Mouse (Mus musculus) MEL (cell line): ENCODE data around the gene Pdik1l. TPM values are rescaled to one million over a fixed set of nuclear protein-coding genes. Genes with fewer than 3 reads are reported as not detected.
A peak's percentile ranks its signal among the peaks of the same experiment; 100 is the strongest.

Experiments
- DNase-seq: peaks from one replicate; pipeline ENCODE4 v3.0.0; 2011; ENCODE audit warnings: low read depth, low spot score
- H3K27ac ChIP-seq: 2 replicates; pipeline ENCODE4 v1.5.1; 2012; ENCODE audit warnings: low read depth, mild to moderate bottlenecking, control low read depth, low read length, moderate library complexity; ENCODE audit not compliant: control insufficient read depth
- H3K27me3 ChIP-seq, 2 experiments: fragments of 150-350 bp in 1 of 2; sonication (generic) in 1 of 2; 2 replicates each; pipeline ENCODE4 v1.6.1; 2012; ENCODE audit warnings: low read length in 2 of 2, mild to moderate bottlenecking in 2 of 2, improper control_type of control experiment in 1 of 2, moderate library complexity in 1 of 2; ENCODE audit not compliant: insufficient read depth in 2 of 2, control insufficient read depth in 1 of 2
- H3K36me3 ChIP-seq, 2 experiments: 2 replicates each; pipeline ENCODE4 v1.6.1; 2012 to 2014; ENCODE audit warnings: low read length in 2 of 2, improper control_type of control experiment in 1 of 2, inconsistent platforms in 1 of 2, mild to moderate bottlenecking in 1 of 2; ENCODE audit not compliant: insufficient read depth in 2 of 2, control insufficient read depth in 1 of 2
- H3K4me1 ChIP-seq, 2 experiments: fragments of 150-350 bp in 1 of 2; sonication (generic) in 1 of 2; 2 replicates each; pipeline ENCODE4 v1.6.1; 2012; ENCODE audit warnings: low read length in 2 of 2, improper control_type of control experiment in 1 of 2, mild to moderate bottlenecking in 1 of 2; ENCODE audit not compliant: insufficient read depth in 2 of 2, control insufficient read depth in 1 of 2
- H3K4me3 ChIP-seq, 2 experiments: fragments of 150-350 bp in 1 of 2; sonication (generic) in 1 of 2; 2 replicates each; pipeline ENCODE4 v1.5.1; 2012; ENCODE audit warnings: low read depth in 2 of 2, low read length in 2 of 2, mild to moderate bottlenecking in 2 of 2, moderate library complexity in 2 of 2, control low read depth in 1 of 2, improper control_type of control experiment in 1 of 2; ENCODE audit not compliant: control insufficient read depth in 1 of 2, insufficient read depth in 1 of 2
- H3K79me2 ChIP-seq: 2 replicates; pipeline ENCODE4 v1.6.1; 2012; ENCODE audit warnings: mild to moderate bottlenecking, low read length, moderate library complexity; ENCODE audit not compliant: control insufficient read depth, poor library complexity, insufficient read depth
- H3K9ac ChIP-seq: 2 replicates; pipeline ENCODE4 v1.6.1; 2012; ENCODE audit warnings: low read depth, mild to moderate bottlenecking, control low read depth, low read length, moderate library complexity; ENCODE audit not compliant: control insufficient read depth, poor library complexity, severe bottlenecking
- H3K9me3 ChIP-seq: fragments of 150-350 bp; sonication (generic); replicated peaks from 2 replicates; pipeline ENCODE4 v1.6.1; 2012; ENCODE audit warnings: mild to moderate bottlenecking, low read length, improper control_type of control experiment, moderate library complexity; ENCODE audit not compliant: insufficient read depth
- BHLHE40 ChIP-seq: IDR thresholded peaks from 2 replicates; pipeline ENCODE4 v1.6.1; 2012; ENCODE audit warnings: low read depth, mild to moderate bottlenecking, inconsistent platforms, low read length, improper control_type of control experiment, borderline replicate concordance
- CHD2 ChIP-seq: IDR thresholded peaks from 2 replicates; pipeline ENCODE4 v1.6.1; 2011; ENCODE audit warnings: low read length, improper control_type of control experiment
- CTCF ChIP-seq, 3 experiments: IDR thresholded peaks in 2 of 3; conservative IDR thresholded peaks in 1 of 3; 2 replicates each; pipeline ENCODE4 v1.5.1; 2011 to 2012; ENCODE audit warnings: low read length in 3 of 3, low read depth in 2 of 3, mild to moderate bottlenecking in 2 of 3, improper control_type of control experiment in 1 of 3, inconsistent platforms in 1 of 3, mixed read lengths in 1 of 3, moderate library complexity in 1 of 3; ENCODE audit not compliant: control insufficient read depth in 1 of 3, insufficient read depth in 1 of 3, poor library complexity in 1 of 3, severe bottlenecking in 1 of 3
- EP300 ChIP-seq, 2 experiments: IDR thresholded peaks; 2 replicates each; pipeline ENCODE4 v1.6.1; 2011; ENCODE audit warnings: improper control_type of control experiment in 2 of 2, low read length in 2 of 2, low read depth in 1 of 2, mild to moderate bottlenecking in 1 of 2
- GATA1 ChIP-seq: IDR thresholded peaks from 2 replicates; pipeline ENCODE4 v1.6.1; 2011; ENCODE audit warnings: low read depth, low read length, improper control_type of control experiment
- HCFC1 ChIP-seq: IDR thresholded peaks from 2 replicates; pipeline ENCODE4 v1.6.1; 2012; ENCODE audit warnings: low read depth, mild to moderate bottlenecking, inconsistent platforms, low read length, improper control_type of control experiment, moderate library complexity
- MAZ ChIP-seq: IDR thresholded peaks from 2 replicates; pipeline ENCODE4 v1.6.1; 2012; ENCODE audit warnings: low read depth, mild to moderate bottlenecking, inconsistent platforms, low read length, improper control_type of control experiment
- MXI1 ChIP-seq: IDR thresholded peaks from 2 replicates; pipeline ENCODE4 v1.6.1; 2011; ENCODE audit warnings: mild to moderate bottlenecking, low read depth, low read length, improper control_type of control experiment
- MYB ChIP-seq: IDR thresholded peaks from 2 replicates; pipeline ENCODE4 v1.6.1; 2011; ENCODE audit warnings: mild to moderate bottlenecking, low read depth, low read length, improper control_type of control experiment
- NRF1 ChIP-seq: IDR thresholded peaks from 2 replicates; pipeline ENCODE4 v1.6.1; 2014; ENCODE audit warnings: low read depth, mild to moderate bottlenecking, inconsistent platforms, low read length, improper control_type of control experiment, moderate library complexity; ENCODE audit not compliant: poor library complexity, insufficient read depth, severe bottlenecking
- RAD21 ChIP-seq: IDR thresholded peaks from 2 replicates; pipeline ENCODE4 v1.6.1; 2011; ENCODE audit warnings: mild to moderate bottlenecking, low read depth, low read length, improper control_type of control experiment
- RCOR1 ChIP-seq: IDR thresholded peaks from 2 replicates; pipeline ENCODE4 v1.6.1; 2012; ENCODE audit warnings: low read depth, mild to moderate bottlenecking, inconsistent platforms, low read length, improper control_type of control experiment
- SMC3 ChIP-seq: IDR thresholded peaks from 2 replicates; pipeline ENCODE4 v1.6.1; 2011; ENCODE audit warnings: low read depth, low read length, improper control_type of control experiment
- TBP ChIP-seq: IDR thresholded peaks from 2 replicates; pipeline ENCODE4 v1.8.0; 2011; ENCODE audit warnings: low read depth, low read length, improper control_type of control experiment
- TCF12 ChIP-seq: IDR thresholded peaks from 2 replicates; pipeline ENCODE4 v1.6.1; 2014; ENCODE audit warnings: low read depth, mild to moderate bottlenecking, inconsistent platforms, low read length, improper control_type of control experiment, moderate library complexity
- UBTF ChIP-seq: IDR thresholded peaks from 2 replicates; pipeline ENCODE4 v1.6.1; 2012; ENCODE audit warnings: low read depth, mild to moderate bottlenecking, inconsistent platforms, low read length, improper control_type of control experiment, moderate library complexity, borderline replicate concordance; ENCODE audit not compliant: insufficient read depth
- ZC3H11A ChIP-seq: IDR thresholded peaks from 2 replicates; pipeline ENCODE4 v1.6.1; 2012; ENCODE audit warnings: low read depth, mild to moderate bottlenecking, inconsistent platforms, low read length, improper control_type of control experiment
- ZKSCAN1 ChIP-seq: IDR thresholded peaks from 2 replicates; pipeline ENCODE4 v1.6.1; 2012; ENCODE audit warnings: low read depth, mild to moderate bottlenecking, inconsistent platforms, low read length, improper control_type of control experiment, moderate library complexity
- ZMIZ1 ChIP-seq: IDR thresholded peaks from 2 replicates; pipeline ENCODE4 v1.6.1; 2012; ENCODE audit warnings: low read depth, mild to moderate bottlenecking, inconsistent platforms, low read length, improper control_type of control experiment, moderate library complexity
- ZNF384 ChIP-seq: IDR thresholded peaks from 2 replicates; pipeline ENCODE4 v1.6.1; 2012; ENCODE audit warnings: low read depth, mild to moderate bottlenecking, inconsistent platforms, low read length, improper control_type of control experiment
- polyA plus RNA-seq, 2 experiments: library from polyadenylated mRNA; stranded (reverse) in 1 of 2; unstranded in 1 of 2; fragments of >175 nt in 1 of 2; fragments of >200 nt in 1 of 2; gene quantifications; 2 replicates each; pipeline versions ENCODE4 v1.2.1 to v1.2.4; 2012; ENCODE audit warnings: low replicate concordance in 2 of 2, low read depth in 1 of 2; ENCODE audit not compliant: insufficient read length in 2 of 2, insufficient read depth in 1 of 2, missing spikeins in 1 of 2
- total RNA-seq: library from RNA; depleted of rRNA; stranded (reverse); fragments of 300-350 nt; gene quantifications from 2 replicates; pipeline ENCODE4 v1.2.3, GENCODE M21; 2012

The Pdik1l gene
- total and polyA plus RNA-seq, 3 experiments, result 11.7 to 32.1 (median 13.0) TPM

GRCm38 (mm10) chr4:134321524-134321923 lies 33.8 kb upstream of the Pdik1l start:
- TF ChIP-seq EP300 (IDR thresholded peaks at IDR 0.05; ENCODE audit: low read depth in 1 of 2, low read length in 2 of 2), result no peak
- TF ChIP-seq NRF1, result no peak
- TF ChIP-seq TBP, result no peak
- no peak for TF ChIP-seq ZNF384
- TF ChIP-seq MXI1, result no peak
- TF ChIP-seq GATA1, result no peak
- TF ChIP-seq HCFC1, result no peak
- TF ChIP-seq ZMIZ1, result no peak
- TF ChIP-seq UBTF, result no peak
- no peak for TF ChIP-seq MAZ
- peak; percentile 15 to 56 (median 21); a peak in 3 of 6 replicates for TF ChIP-seq CTCF (IDR thresholded peaks at IDR 0.05 in 2 of 3, conservative IDR thresholded peaks at IDR 0.05 in 1 of 3; ENCODE audit: control insufficient read depth in 1 of 3, insufficient read depth in 1 of 3, low read depth in 2 of 3, low read length in 3 of 3, poor library complexity in 1 of 3, severe bottlenecking in 1 of 3)
- TF ChIP-seq BHLHE40, result no peak
- peak; percentile 60 for TF ChIP-seq SMC3
- 0 out of 2 replicates have a peak, but pooled peaks have one; percentile 17 for TF ChIP-seq ZC3H11A
- TF ChIP-seq ZKSCAN1, result no peak
- TF ChIP-seq TCF12, result no peak
- peak; percentile 38 for TF ChIP-seq RAD21
- H3K27ac ChIP-seq, result no peak overlapping the region
- DNase-seq, result peak; percentile 33
- H3K9ac ChIP-seq, result no peak overlapping the region
- H3K79me2 ChIP-seq, result no peaks in the 10 kb centered on the region
- H3K4me3 ChIP-seq, result no peak overlapping the region
- no peaks in the 10 kb centered on the region for H3K36me3 ChIP-seq
- H3K4me1 ChIP-seq, result no peaks in the 10 kb centered on the region
- H3K9me3 ChIP-seq, result no peaks in the 10 kb centered on the region
- H3K27me3 ChIP-seq, result peaks cover 0 to 9% of the 10 kb centered on the region in 2 experiments; a peak in 3 of 4 replicates

GRCm38 (mm10) chr4:134319674-134320073 lies 32.0 kb upstream of the Pdik1l start:
- Histone ChIP-seq H3K4me1 (no peaks in the 10 kb centered on the region), H3K4me3 (no peak overlapping the region), H3K27ac (no peak overlapping the region), H3K9me3 (no peaks in the 10 kb centered on the region), H3K9ac (no peak overlapping the region), H3K79me2 (no peaks in the 10 kb centered on the region), H3K27me3 (peaks cover 0 to 10% of the 10 kb centered on the region in 2 experiments; a peak in 3 of 4 replicates), H3K36me3 (no peaks in the 10 kb centered on the region)
- no peak for DNase-seq
- TF ChIP-seq MYB, result no peak
- no peak for TF ChIP-seq CHD2
- TF ChIP-seq SMC3, result no peak
- no peak for TF ChIP-seq RCOR1
- no peak for TF ChIP-seq GATA1
